Mouse (Mus musculus) megakaryocyte, embryonic 14.5 days (primary cell): Measurements from ENCODE around the gene Atp10a. TPM values are rescaled to one million over a fixed set of nuclear protein-coding genes. Genes with fewer than 3 reads are reported as not detected.

Experiments used
- H3K27me3 ChIP-seq: replicated peaks from 2 replicates; pipeline ENCODE3; 2012; ENCODE audit warnings: inconsistent platforms
- H3K36me3 ChIP-seq: replicated peaks from 2 replicates; pipeline ENCODE3; 2012; ENCODE audit warnings: low read length, inconsistent platforms, mixed read lengths
- H3K4me1 ChIP-seq: 2 replicates; pipeline ENCODE4 v1.6.1; 2012; ENCODE audit warnings: inconsistent platforms
- H3K4me3 ChIP-seq: replicated peaks from 2 replicates; pipeline ENCODE3; 2012; ENCODE audit warnings: moderate library complexity, mild to moderate bottlenecking, inconsistent platforms
- H3K9me3 ChIP-seq: 2 replicates; pipeline ENCODE4 v1.6.1; 2012; ENCODE audit warnings: inconsistent platforms
- FLI1 ChIP-seq: IDR thresholded peaks from 2 replicates; pipeline ENCODE4 v1.6.1; 2012; ENCODE audit warnings: low read length, inconsistent platforms, mixed read lengths
- GATA1 ChIP-seq: IDR thresholded peaks from 3 replicates; pipeline ENCODE4 v1.6.1; 2012; ENCODE audit warnings: mixed read lengths, low read length, inconsistent platforms, borderline replicate concordance
- polyA plus RNA-seq: library from polyadenylated mRNA; stranded (reverse); fragments of >175 nt; gene quantifications from 2 replicates; pipeline ENCODE4 v1.2.3, GENCODE M21; 2012; ENCODE audit warnings: low replicate concordance; ENCODE audit not compliant: insufficient read depth

The Atp10a gene
- polyA plus RNA-seq, 1 experiment: 1.3 TPM

- Histone ChIP-seq H3K27me3 (peaks cover 67% of the 10 kb centered on the region), H3K4me3 (peak overlapping the region; percentile 95), H3K9me3 (no peaks in the 10 kb centered on the region), H3K4me1 (peaks cover 13% of the 10 kb centered on the region), H3K36me3 (no peaks in the 10 kb centered on the region)
- TF ChIP-seq GATA1: no peak
- TF ChIP-seq FLI1: no peak
Measured at GRCm38 (mm10) chr7:58657913-58658789, 2.2 kb downstream of the Atp10a start.

GRCm38 (mm10) chr7:58658790-58659405 lies 2.9 kb downstream of the Atp10a start:
- H3K36me3 ChIP-seq: no peaks in the 10 kb centered on the region
- peaks cover 66% of the 10 kb centered on the region for H3K27me3 ChIP-seq
- TF ChIP-seq FLI1: no peak
- no peak for TF ChIP-seq GATA1
- H3K9me3 ChIP-seq: no peaks in the 10 kb centered on the region
- H3K4me1 ChIP-seq: peaks cover 13% of the 10 kb centered on the region
- H3K4me3 ChIP-seq: peak overlapping the region; percentile 95

GRCm38 (mm10) chr7:58660046-58660445 lies 4.1 kb downstream of the Atp10a start:
- Histone ChIP-seq H3K4me1 (peaks cover 13% of the 10 kb centered on the region), H3K4me3 (no peak overlapping the region), H3K36me3 (no peaks in the 10 kb centered on the region), H3K9me3 (no peaks in the 10 kb centered on the region), H3K27me3 (peaks cover 58% of the 10 kb centered on the region)
- TF ChIP-seq FLI1 (no peak), GATA1 (no peak)

DNA sequence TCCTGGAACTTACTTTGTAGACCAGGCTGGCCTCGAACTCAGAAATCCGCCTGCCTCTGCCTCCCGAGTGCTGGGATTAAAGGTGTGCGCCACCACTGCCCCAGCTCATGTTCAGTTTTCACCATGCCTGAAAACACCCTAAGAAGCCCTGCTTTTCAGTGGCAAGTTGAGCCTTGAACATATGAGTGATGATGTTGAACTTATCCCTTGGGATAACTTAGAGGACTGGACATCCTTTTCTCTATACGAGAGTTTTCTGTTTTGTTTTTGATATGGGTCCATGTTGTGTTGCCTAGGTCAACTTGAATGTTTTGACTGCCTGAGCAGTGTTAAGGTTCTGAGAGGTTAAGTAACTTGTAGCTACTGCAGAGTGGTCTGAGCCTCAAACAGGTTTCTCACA lies 4.7 kb downstream of the Atp10a start:
- H3K36me3 ChIP-seq: no peaks in the 10 kb centered on the region
- no peak for TF ChIP-seq GATA1
- TF ChIP-seq FLI1: no peak
- no peaks in the 10 kb centered on the region for H3K9me3 ChIP-seq
- peaks cover 51% of the 10 kb centered on the region for H3K27me3 ChIP-seq
- H3K4me1 ChIP-seq: peaks cover 13% of the 10 kb centered on the region
- no peak overlapping the region for H3K4me3 ChIP-seq

GRCm38 (mm10) chr7:58661076-58661475 lies 5.1 kb downstream of the Atp10a start:
- no peaks in the 10 kb centered on the region for H3K36me3 ChIP-seq
- TF ChIP-seq GATA1 (no peak), FLI1 (no peak)
- no peaks in the 10 kb centered on the region for H3K9me3 ChIP-seq
- peaks cover 47% of the 10 kb centered on the region for H3K27me3 ChIP-seq
- no peak overlapping the region for H3K4me3 ChIP-seq
- H3K4me1 ChIP-seq: peaks cover 13% of the 10 kb centered on the region

- Histone ChIP-seq H3K36me3 (no peaks in the 10 kb centered on the region), H3K27me3 (no peaks in the 10 kb centered on the region), H3K9me3 (peaks cover 3% of the 10 kb centered on the region; the same call in 1 of the 2 replicates), H3K4me1 (peaks cover 10% of the 10 kb centered on the region), H3K4me3 (no peak overlapping the region)
- TF ChIP-seq FLI1 (no peak), GATA1 (no peak)
Measured at GRCm38 (mm10) chr7:58668617-58669016, 12.7 kb downstream of the Atp10a start.

DNA sequence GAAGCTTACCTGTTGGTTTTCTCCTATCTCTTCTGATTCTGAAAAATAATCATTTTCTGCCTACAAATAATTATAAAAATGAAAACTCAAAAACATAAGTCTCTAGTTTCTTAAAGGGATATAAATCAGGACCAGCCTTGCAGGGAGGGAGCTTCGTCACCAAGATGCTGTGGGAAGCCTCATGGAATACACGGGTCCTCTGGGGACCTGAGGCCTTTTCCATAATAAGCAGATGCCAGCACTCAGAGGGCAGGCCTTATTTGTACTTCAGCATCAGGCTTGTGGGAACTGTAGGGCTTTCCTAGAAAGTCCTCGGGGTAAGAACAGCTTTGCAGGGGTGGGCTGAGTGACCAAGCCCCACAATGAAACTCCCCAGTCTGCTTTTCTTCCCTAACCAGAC lies 20.1 kb downstream of the Atp10a start:
- TF ChIP-seq GATA1 (no peak), FLI1 (no peak)
- Histone ChIP-seq H3K4me1 (peaks cover 46% of the 10 kb centered on the region), H3K27me3 (no peaks in the 10 kb centered on the region), H3K36me3 (no peaks in the 10 kb centered on the region), H3K4me3 (no peak overlapping the region), H3K9me3 (peaks cover 3% of the 10 kb centered on the region; the same call in 1 of the 2 replicates)

DNA sequence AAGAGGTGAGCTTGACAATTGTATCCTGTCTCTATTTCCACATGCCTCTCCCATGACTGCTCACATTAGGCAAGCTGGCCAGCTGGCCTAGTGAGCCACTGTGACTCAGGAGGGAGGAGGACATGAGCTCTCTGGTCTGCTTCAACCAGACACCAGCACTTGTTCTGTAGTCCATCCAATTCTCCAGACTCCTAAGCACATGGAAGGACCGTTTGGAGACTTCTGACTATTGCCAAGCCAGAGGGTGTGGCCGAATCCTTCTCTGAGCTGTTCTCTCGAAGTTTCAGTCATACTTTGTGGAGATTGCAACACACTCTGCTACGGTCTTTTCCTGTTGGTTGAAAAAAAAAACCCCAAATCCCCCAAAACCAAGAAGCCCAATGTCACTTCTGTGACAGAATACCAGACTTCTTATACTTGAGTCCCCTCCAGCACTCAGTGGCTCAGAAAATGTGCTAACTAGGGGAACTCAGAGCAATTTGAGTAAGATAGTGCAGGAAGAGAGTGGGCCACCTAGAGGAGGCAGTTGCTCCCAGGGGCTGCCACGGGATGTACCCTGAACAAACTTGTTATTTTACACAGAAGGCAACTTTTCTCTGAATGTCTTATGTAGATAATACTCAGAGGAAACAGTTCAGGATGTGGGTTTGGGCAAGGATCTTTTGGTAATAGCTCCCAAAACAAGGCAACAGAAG lies 21.3 kb downstream of the Atp10a start:
- TF ChIP-seq GATA1 (no peak), FLI1 (no peak)
- Histone ChIP-seq H3K9me3 (peaks cover 2% of the 10 kb centered on the region; the same call in 1 of the 2 replicates), H3K4me3 (peak overlapping the region; percentile 87)

GRCm38 (mm10) chr7:58685967-58686366 lies 30.0 kb downstream of the Atp10a start:
- no peaks in the 10 kb centered on the region for H3K36me3 ChIP-seq
- TF ChIP-seq FLI1: no peak
- no peak for TF ChIP-seq GATA1
- H3K4me3 ChIP-seq: no peak overlapping the region
- peaks cover 15% of the 10 kb centered on the region for H3K4me1 ChIP-seq
- no peaks in the 10 kb centered on the region for H3K9me3 ChIP-seq
- H3K27me3 ChIP-seq: no peaks in the 10 kb centered on the region

More for the DNA sequence above, 21.3 kb downstream of the Atp10a start:
- H3K27me3 ChIP-seq: no peaks in the 10 kb centered on the region
- peaks cover 47% of the 10 kb centered on the region for H3K4me1 ChIP-seq
- no peaks in the 10 kb centered on the region for H3K36me3 ChIP-seq

DNA sequence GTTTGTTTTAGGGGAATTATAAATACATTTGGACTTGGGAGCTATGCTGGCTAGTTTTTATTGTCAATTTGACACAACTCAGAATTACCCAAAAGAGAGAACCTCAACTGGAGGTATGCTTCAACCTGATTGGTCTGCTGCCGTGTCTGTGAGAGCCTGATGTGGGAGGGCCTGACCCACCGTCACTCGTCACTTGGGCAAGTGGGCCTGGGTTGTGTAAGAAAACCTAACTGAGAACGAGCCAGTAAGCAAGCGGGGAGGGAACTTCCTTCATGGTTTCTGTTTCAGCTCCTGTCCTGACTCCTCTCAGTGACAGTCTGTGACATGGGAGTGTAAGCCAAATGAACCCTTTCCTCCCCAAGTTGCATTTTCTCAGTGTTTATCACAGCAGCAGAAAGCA lies 30.6 kb downstream of the Atp10a start:
- H3K27me3 ChIP-seq: no peaks in the 10 kb centered on the region
- peaks cover 10% of the 10 kb centered on the region for H3K4me1 ChIP-seq
- no peaks in the 10 kb centered on the region for H3K36me3 ChIP-seq
- TF ChIP-seq FLI1 (no peak), GATA1 (no peak)
- peak overlapping the region; percentile 13 for H3K4me3 ChIP-seq
- no peaks in the 10 kb centered on the region for H3K9me3 ChIP-seq
